Mouse (Mus musculus): ENCODE data around the gene Arhgef7.

GRCm38 (mm10) chr8:11807361-11807760, 79.8 kb downstream of the Arhgef7 start:
- no peak for TF ChIP-seq CTCF (IDR thresholded peaks at IDR 0.05; ENCODE audit: extremely low read depth, insufficient read length, insufficient replicate concordance, low read depth, low read length)
- no peak for TF ChIP-seq POLR2A (IDR thresholded peaks at IDR 0.05; ENCODE audit: low read depth, low read length)

Measured in small intestine, adult 2 months (tissue).